Mouse (Mus musculus): ENCODE measurements around the gene Spns3. TPM values are rescaled to one million over a fixed set of nuclear protein-coding genes. Genes with fewer than 3 reads are reported as not detected.

Gene Spns3
- polyA plus RNA-seq (2012; rRNA removed), result 2.5 and 7.4 TPM in 2 replicates

- WGBS, result 59% methylated on average over 8 of the region's 8 CpGs
- DNase-seq (ENCODE audit: low read depth, low spot score), result no peak
Measured at GRCm38 (mm10) chr11:72550134-72550988, at the start of gene Spns3. Gene Spns3 (minus strand): TSS chr11:72550506.

- 87% methylated on average over 4 of the region's 4 CpGs for WGBS
- DNase-seq (ENCODE audit: low read depth, low spot score), result no peak
Measured at GRCm38 (mm10) chr11:72597780-72598179, 47.5 kb upstream of the Spns3 start.

GRCm38 (mm10) chr11:72595010-72595737 is 44.9 kb upstream of the Spns3 start:
- DNase-seq (ENCODE audit: low read depth, low spot score), result no peak
- 73% methylated on average over 2 of the region's 2 CpGs for WGBS

GRCm38 (mm10) chr11:72587537-72588233 is 37.4 kb upstream of the Spns3 start:
- no peak for DNase-seq (ENCODE audit: low read depth, low spot score)
- 60% methylated on average over 7 of the region's 7 CpGs for WGBS

- 38% methylated on average over 3 of the region's 3 CpGs for whole genome bisulfite sequencing
- no peak for DNase-seq (ENCODE audit: low read depth, low spot score)
Measured at GRCm38 (mm10) chr11:72586570-72586969, 36.3 kb upstream of the Spns3 start.

GRCm38 (mm10) chr11:72583092-72583491 is 32.8 kb upstream of the Spns3 start:
- no peak for DNase-seq (ENCODE audit: low read depth, low spot score)
- 77% methylated on average over 2 of the region's 2 CpGs for WGBS

GRCm38 (mm10) chr11:72582448-72582705 is 32.1 kb upstream of the Spns3 start:
- no peak for DNase-seq (ENCODE audit: low read depth, low spot score)
- 75% methylated on average over 3 of the region's 3 CpGs for WGBS

- no peak for DNase-seq (ENCODE audit: low read depth, low spot score)
- WGBS, result 58% methylated on average over 8 of the region's 8 CpGs
Measured at GRCm38 (mm10) chr11:72581609-72582447, 31.5 kb upstream of the Spns3 start.

- DNase-seq (ENCODE audit: low read depth, low spot score), result no peak
- 75% methylated on average over 4 of the region's 4 CpGs for WGBS
Measured at GRCm38 (mm10) chr11:72578471-72578870, 28.2 kb upstream of the Spns3 start.

- DNase-seq (ENCODE audit: low read depth, low spot score), result no peak
- WGBS, result 4% methylated on average over 24 of the region's 24 CpGs
Measured at GRCm38 (mm10) chr11:72576466-72577351, 26.4 kb upstream of the Spns3 start.

GRCm38 (mm10) chr11:72576111-72576465 is 25.8 kb upstream of the Spns3 start:
- WGBS, result 17% methylated on average over 7 of the region's 7 CpGs
- DNase-seq (ENCODE audit: low read depth, low spot score), result no peak

GRCm38 (mm10) chr11:72573819-72574218 is 23.5 kb upstream of the Spns3 start:
- 96% methylated on average over 1 of the region's 1 CpGs for WGBS
- no peak for DNase-seq (ENCODE audit: low read depth, low spot score)

GRCm38 (mm10) chr11:72570319-72570979 is 20.1 kb upstream of the Spns3 start:
- DNase-seq (ENCODE audit: low read depth, low spot score), result peak; percentile 60
- 3% methylated on average over 18 of the region's 18 CpGs for WGBS

GRCm38 (mm10) chr11:72569671-72570318 is 19.5 kb upstream of the Spns3 start:
- DNase-seq (ENCODE audit: low read depth, low spot score), result no peak
- WGBS, result 77% methylated on average over 11 of the region's 11 CpGs

GRCm38 (mm10) chr11:72569051-72569450 is 18.7 kb upstream of the Spns3 start:
- 50% methylated on average over 8 of the region's 8 CpGs for WGBS
- no peak for DNase-seq (ENCODE audit: low read depth, low spot score)

GRCm38 (mm10) chr11:72566816-72567338 is 16.6 kb upstream of the Spns3 start:
- 52% methylated on average over 10 of the region's 10 CpGs for WGBS

GRCm38 (mm10) chr11:72566304-72566703 is 16.0 kb upstream of the Spns3 start:
- DNase-seq (ENCODE audit: low read depth, low spot score), result no peak
- WGBS, result 77% methylated on average over 7 of the region's 7 CpGs

More at GRCm38 (mm10) chr11:72566816-72567338, 16.6 kb upstream of the Spns3 start:
- DNase-seq (ENCODE audit: low read depth, low spot score), result no peak

All from large intestine, adult 2 months (tissue).